Mouse (Mus musculus): ENCODE measurements at regions not wholly inside any gene's neighbourhood (a gene's known extent, or its start where the extent isn't known, plus 50 kb on each side); places are given as distances from the start of the nearest gene placed in this dataset.

DNA sequence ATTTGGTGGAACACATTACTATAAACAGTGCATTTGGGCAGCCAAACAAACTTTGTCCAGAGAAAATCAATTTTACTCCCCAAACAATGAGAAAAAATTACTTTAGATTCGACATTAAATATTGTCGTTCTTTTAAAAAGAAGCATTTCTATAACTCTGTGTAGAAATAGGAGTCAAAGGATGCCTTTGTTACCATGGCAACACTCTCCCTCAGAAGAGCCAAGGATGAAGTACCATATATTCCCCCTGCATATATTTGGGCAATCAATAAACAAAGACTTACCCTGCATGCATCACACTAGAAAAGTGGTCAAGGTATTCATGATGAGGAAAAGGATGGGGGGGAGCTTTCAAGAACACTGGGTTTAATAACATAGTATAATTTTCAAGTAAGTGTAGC, 70.9 kb upstream of the Tenm2 start:
- DNase-seq (ENCODE audit: low spot score), result no peak

Measured in retina, embryonic 14.5 days (tissue).